Mouse (Mus musculus) yolk sac, embryonic 10.5 days (tissue): ENCODE data around the gene Gcgr.
"Not testable (repeated sequence)": the region's sequence is repeated elsewhere in the genome, so short reads cannot be mapped to it uniquely, and the experiment has no call there.

Experiments used
- DNase-seq: peaks from one replicate; pipeline ENCODE4 v3.0.0-alpha.2; 2017; ENCODE audit warnings: low spot score

Gcgr gene

DNA sequence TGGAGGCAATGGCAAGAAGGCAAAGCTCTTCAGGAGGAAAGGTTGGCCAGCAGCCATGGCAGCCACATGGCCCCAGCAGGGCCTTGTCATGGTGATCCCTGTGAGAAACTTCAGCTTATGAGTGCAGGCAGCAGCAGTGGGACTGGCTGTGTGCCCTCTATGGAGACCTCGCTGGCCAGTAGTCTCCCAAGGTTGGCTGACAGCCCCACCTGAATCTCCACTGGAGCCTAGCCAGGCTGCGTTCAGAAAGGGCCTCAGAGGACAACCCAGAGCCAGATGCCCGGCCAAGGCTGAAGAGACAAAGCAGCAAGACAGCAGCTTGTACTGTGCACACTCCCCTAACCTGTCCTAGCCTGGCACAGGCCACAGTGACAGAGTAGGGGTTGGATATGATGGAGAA, 8.0 kb downstream of the Gcgr start:
- DNase-seq, result no peak

DNA sequence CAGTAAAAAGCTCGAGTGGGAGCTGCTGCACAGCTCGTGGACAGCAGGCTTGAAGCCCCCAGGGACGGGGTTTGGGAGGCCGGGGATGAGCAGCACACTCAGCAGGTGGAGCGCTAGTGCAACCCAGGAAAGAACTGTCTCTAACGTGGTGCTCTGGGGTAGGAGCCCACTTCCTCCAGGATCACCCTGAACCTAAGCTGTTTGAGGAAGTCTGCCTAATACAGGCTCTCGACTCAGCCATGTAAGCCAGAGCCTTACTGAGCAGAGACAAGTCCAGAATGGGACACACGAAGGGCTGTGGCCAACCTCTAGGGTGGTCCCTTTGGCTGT, 8.4 kb downstream of the Gcgr start:
- DNase-seq, result no peak

- peak; percentile 78 for DNase-seq
Measured at GRCm38 (mm10) chr11:120539285-120540014, 9.0 kb downstream of the Gcgr start.

- DNase-seq, result no peak
Measured at GRCm38 (mm10) chr11:120541907-120542306, 11.4 kb downstream of the Gcgr start.

DNA sequence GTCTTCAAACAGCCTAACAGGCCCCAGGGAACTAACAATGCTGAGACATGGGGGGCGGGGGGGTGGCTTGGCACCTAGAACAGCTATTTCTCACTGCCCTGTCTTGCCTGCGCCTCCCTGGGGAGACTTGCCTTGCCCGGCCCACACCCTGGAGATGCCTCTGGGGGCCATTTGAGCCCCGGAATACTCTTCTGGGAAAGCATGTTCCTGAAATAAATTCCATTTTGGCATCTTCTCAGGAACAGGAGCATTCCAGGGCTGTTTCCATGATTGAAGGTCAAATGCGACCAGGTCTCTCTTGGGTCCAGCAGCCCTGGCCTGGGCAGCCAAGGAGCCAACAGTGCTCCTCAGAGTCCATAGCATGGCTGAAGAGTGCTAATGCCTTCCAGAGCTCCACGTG, 11.9 kb downstream of the Gcgr start:
- DNase-seq, result no peak

DNA sequence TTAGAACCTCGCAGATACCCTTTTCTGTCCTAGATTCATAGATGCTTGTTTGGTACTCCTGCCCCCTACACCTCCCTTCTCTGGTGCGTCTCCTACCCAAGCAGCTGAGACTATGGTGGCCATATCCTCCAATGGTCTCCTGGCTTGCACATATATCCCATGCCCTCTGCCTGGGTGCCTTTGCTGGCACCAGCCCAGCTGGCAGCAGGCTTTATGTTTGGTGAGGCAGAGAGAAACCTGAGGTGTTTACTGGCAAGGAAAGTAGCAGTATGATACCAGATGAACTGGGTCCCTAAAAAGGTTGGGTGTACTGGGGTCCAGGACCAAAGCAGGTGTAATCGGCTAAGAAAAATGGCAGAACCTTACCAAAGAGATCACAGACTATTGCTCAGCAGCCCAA, 15.5 kb downstream of the Gcgr start:
- no peak for DNase-seq

- DNase-seq, result no peak
Measured at GRCm38 (mm10) chr11:120547469-120547868, 17.0 kb downstream of the Gcgr start.

GRCm38 (mm10) chr11:120548214-120548613, 17.7 kb downstream of the Gcgr start:
- DNase-seq, result no peak

DNA sequence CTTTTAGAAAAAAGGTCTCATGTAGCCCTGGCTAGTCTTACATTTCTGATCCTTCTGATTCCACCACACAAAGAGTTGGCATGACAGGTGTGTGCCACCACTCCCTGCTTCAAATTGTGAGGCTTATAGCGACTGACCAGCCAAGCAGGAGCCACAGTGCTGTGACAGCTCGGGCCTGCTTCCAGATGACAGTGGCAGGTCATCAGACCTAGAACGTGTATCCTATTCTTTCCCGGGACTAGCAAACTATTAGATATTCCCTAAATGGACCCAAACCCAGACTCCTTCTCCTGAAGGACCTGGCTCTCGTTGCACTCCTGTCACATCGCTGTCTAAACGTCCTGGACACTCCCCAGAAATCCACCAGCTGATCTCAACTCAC, 18.3 kb downstream of the Gcgr start:
- no peak for DNase-seq

- peak; percentile 87 for DNase-seq
Measured at GRCm38 (mm10) chr11:120549168-120549945, 18.9 kb downstream of the Gcgr start, which contains the start of gene Mcrip1. Gene Mcrip1, minus strand, starts transcription at chr11:120549727.

GRCm38 (mm10) chr11:120549986-120550809, 19.7 kb downstream of the Gcgr start:
- DNase-seq, result no peak

DNA sequence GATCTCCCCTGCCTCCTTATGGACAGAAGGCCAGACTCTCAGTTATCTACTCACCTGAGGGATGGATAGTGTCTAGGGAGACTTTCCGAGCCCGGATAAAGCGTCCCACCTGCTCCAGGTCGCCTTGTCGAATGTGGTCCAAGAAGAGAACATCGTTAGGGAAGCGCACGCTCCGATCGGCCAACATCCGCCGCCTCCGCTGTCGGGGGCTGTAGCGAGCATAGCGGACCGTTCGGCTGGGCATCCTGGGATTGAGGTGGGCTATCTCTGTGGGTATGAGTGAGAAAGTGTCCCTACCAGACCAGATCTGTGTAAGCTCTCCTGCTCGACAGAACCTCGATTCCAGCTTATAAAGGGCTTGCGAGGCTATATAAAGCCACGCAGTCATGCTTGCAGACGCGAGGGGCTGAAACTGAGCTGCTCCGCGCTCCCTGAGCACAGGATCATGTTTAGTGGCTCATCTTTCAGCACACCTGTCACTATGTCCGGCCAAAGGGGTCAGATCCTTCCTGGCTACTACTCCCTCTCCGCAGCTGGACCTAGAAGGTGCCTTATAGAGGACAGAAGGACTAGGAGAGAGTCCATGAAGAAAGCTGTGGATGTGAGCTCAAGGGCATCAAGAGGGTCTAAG, 20.4 kb downstream of the Gcgr start, which contains the start of gene Ppp1r27:
Gene Ppp1r27 (minus strand): TSS at position 323 of the 631 bp plus-strand sequence.
- DNase-seq, result no peak

DNA sequence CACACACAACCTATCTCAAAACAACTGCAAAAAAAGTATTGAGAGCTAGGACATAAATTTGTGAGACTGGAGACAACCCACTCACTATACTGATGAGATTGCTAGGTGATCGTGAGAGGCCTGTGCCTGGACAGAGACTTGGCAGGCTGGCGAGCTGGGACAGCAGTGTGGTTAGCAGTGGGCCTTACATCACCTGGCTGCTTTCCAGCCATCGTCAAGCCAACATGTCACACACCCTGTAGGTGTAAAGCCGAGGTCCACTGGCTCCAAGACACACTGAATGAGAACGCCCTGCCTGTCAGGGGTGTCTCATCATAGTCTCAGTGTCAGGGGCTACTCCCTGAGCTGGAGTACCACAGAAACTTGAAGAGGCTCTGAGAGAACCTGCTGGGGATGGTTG, 22.2 kb downstream of the Gcgr start:
- DNase-seq, result no peak

- peak; percentile 79 for DNase-seq
Measured at GRCm38 (mm10) chr11:120554834-120555233, 24.3 kb downstream of the Gcgr start.

DNA sequence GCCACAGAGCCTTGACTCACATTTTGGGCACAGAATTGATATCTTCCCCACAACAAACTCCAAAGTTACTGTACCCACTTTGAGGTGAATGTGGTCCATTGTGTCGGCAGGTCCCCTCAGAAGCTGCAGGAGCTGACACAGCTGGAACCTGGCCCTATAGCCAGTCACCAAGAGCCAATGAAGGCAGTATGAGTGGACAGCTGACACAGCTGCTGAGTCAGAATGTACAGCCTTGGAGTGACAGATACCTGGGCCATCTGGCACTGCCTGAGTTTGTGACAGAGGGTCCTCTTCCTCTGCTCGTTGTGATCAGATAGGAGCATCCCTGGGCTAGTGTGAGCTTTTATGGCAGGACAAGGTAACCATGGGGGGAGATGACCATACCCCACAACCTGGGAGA, 24.8 kb downstream of the Gcgr start:
- DNase-seq, result peak; percentile 39

- DNase-seq, result not testable (repeated sequence)
Measured at GRCm38 (mm10) chr11:120558843-120559242, 28.3 kb downstream of the Gcgr start.

DNA sequence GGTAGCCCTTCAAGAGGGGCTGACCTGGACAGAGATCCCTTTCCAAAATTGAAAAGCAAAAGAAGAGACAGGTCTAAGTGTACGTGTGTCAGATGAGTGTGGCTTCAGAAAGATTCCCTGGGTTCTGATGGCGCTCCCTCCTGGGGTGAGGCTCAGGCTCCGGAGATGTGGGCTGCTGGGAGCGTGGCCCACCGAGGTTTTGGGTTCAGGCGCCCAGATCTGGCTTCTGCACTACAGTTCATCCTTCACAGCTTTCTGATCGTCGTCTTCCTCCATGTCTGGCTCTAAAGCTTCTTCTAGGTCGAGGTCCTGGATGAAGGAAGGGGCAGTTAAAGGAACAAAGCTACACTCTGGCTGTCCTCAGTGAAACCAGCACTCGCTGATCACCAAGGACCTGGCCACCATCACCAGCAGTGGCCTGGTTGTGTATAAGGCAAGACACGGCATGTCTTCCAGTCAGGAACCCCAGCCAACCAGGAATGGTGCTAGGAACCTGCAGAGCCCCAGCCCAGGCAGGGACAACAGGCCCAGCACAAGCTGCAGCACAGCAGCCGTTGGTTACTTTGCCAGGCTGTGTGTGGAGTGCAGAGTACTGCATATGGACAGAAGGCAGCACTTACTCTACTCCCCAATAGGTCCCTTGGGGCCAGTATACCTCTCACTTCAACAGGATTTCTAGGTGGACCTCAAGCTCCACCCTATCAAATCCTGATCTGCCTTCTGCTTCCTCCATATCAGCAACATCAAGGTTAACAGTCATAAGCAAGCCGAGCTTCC, 30.6 kb downstream of the Gcgr start:
- no peak for DNase-seq

DNA sequence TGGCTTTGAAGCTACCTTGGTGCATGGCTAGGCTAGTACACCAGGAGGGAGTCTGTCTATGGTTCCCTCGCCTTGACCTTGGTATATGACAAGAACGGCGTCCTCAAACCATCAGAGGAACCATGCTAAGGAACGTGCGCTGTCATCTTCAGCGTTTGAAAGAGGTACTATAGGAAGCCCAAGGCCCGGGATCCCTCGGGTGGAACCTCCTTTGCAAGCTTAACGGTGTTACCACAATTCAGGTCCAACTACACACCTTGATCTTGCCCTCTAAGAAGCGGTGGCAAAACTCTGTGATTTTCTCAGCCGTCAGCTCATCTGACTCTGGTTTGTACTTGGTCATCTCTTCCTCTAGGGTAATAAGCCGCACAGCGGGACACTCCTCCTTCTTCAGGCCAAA, 32.5 kb downstream of the Gcgr start:
- DNase-seq, result no peak

DNA sequence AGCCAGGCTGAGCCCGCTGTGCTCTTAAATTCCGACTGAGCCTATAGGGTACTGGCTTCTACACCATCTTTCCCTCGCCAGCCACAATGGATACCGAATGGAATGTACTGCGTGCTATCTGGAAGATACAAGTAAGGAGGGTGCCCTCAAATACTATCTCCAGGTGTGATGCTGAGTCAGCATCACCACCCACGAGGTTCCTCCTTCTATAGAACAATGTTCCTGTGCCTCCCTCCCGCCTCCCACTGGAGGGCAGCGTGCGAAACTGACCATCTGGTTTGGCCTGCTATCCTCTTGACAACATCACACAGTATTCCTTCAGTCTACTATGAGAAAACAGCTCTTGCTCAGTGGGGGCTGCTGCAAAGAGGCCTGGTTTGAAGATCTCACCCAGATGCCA, 34.6 kb downstream of the Gcgr start:
- DNase-seq, result no peak

GRCm38 (mm10) chr11:120568324-120568723, 37.8 kb downstream of the Gcgr start:
- DNase-seq, result no peak

- DNase-seq, result peak; percentile 79
Measured at GRCm38 (mm10) chr11:120571122-120571521, 40.6 kb downstream of the Gcgr start.
